Mouse (Mus musculus) embryonic facial prominence, embryonic 14.5 days (tissue): ENCODE data around the gene Mei4. TPM values are rescaled to one million over a fixed set of nuclear protein-coding genes. Genes with fewer than 3 reads are reported as not detected.

ENCODE experiments used
- ATAC-seq: fragments of 200-750 bp; cut with Nextera tagmentation; 2 replicates; pipeline ENCODE4 v1.8.0; 2017; ENCODE audit warnings: low read depth, moderate number of reproducible peaks, moderate TSS enrichment
- DNase-seq: peaks from one replicate; pipeline ENCODE4 v3.0.0-alpha.2; 2015; ENCODE audit warnings: low spot score
- H3K27ac ChIP-seq: fragments of 300-500 bp; sonication (generic); replicated peaks from 2 replicates; pipeline ENCODE4 v1.5.1; 2014; ENCODE audit warnings: low read depth, mild to moderate bottlenecking, low read length, moderate library complexity
- H3K27me3 ChIP-seq: fragments of 300-500 bp; sonication (generic); replicated peaks from 2 replicates; pipeline ENCODE4 v1.6.1; 2014; ENCODE audit warnings: low read length; ENCODE audit not compliant: control insufficient read depth, insufficient read depth
- H3K36me3 ChIP-seq: fragments of 300-500 bp; sonication (generic); 2 replicates; pipeline ENCODE4 v1.6.1; 2014; ENCODE audit warnings: low read length, mixed read lengths; ENCODE audit not compliant: control insufficient read depth, insufficient read depth
- H3K4me1 ChIP-seq: fragments of 300-500 bp; sonication (generic); 2 replicates; pipeline ENCODE4 v1.6.1; 2014; ENCODE audit warnings: antibody characterized with exemption, low read length; ENCODE audit not compliant: control insufficient read depth, insufficient read depth
- H3K4me2 ChIP-seq: fragments of 300-500 bp; sonication (generic); 2 replicates; pipeline ENCODE4 v1.6.1; 2014; ENCODE audit warnings: low read depth, mild to moderate bottlenecking, low read length, moderate library complexity, mixed read lengths
- H3K4me3 ChIP-seq: fragments of 300-500 bp; sonication (generic); 2 replicates; pipeline ENCODE4 v1.5.1; 2014; ENCODE audit warnings: low read depth, mild to moderate bottlenecking, low read length
- H3K9ac ChIP-seq: fragments of 300-500 bp; sonication (generic); 2 replicates; pipeline ENCODE4 v1.6.1; 2014; ENCODE audit warnings: low read depth, mild to moderate bottlenecking, low read length, moderate library complexity, mixed read lengths
- H3K9me3 ChIP-seq: fragments of 300-500 bp; sonication (generic); 2 replicates; pipeline ENCODE4 v1.6.1; 2016; ENCODE audit warnings: low read length; ENCODE audit not compliant: control insufficient read depth
- WGBS: fragments of 180-500 bp; shearing (Covaris S2); extraction: QIAGEN DNeasy Blood & Tissue Kit; methylation state at CpG from one replicate; pipeline ENCODE4 v1.1.7; 2014; 5-methylcytosine and 5-hydroxymethylcytosine counted together
- polyA plus RNA-seq: library from polyadenylated mRNA; unstranded; fragments of >200 nt; fragmentation: Nextera tagmentation; extraction: Ambion mirVana; gene quantifications from 2 replicates; pipeline ENCODE4 v1.2.1, GENCODE M21; 2014

Gene Mei4
- polyA plus RNA-seq, 1 experiment from 2014 or later = 1.3 TPM

- no peak overlapping the region for H3K9ac ChIP-seq
- no peaks in the 10 kb centered on the region for H3K4me1 ChIP-seq
- no peaks in the 10 kb centered on the region for H3K27me3 ChIP-seq
- 78% methylated on average over 4 of the region's 4 CpGs for WGBS
- H3K4me2 ChIP-seq = no peak overlapping the region
- H3K36me3 ChIP-seq = no peaks in the 10 kb centered on the region
- ATAC-seq (no peak), DNase-seq (no peak)
- no peak overlapping the region for H3K27ac ChIP-seq
- H3K9me3 ChIP-seq = no peaks in the 10 kb centered on the region
- no peak overlapping the region for H3K4me3 ChIP-seq
Observed at GRCm38 (mm10) chr9:81940533-81940932, 77.1 kb downstream of the Mei4 start.

GRCm38 (mm10) chr9:81945624-81946023, 82.2 kb downstream of the Mei4 start:
- no peak overlapping the region for H3K27ac ChIP-seq
- H3K36me3 ChIP-seq = no peaks in the 10 kb centered on the region
- no peak overlapping the region for H3K4me3 ChIP-seq
- ATAC-seq (no peak), DNase-seq (no peak)
- no peaks in the 10 kb centered on the region for H3K4me1 ChIP-seq
- WGBS = 75% methylated on average over 6 of the region's 6 CpGs
- no peaks in the 10 kb centered on the region for H3K9me3 ChIP-seq
- no peaks in the 10 kb centered on the region for H3K27me3 ChIP-seq
- no peak overlapping the region for H3K4me2 ChIP-seq
- no peak overlapping the region for H3K9ac ChIP-seq

GRCm38 (mm10) chr9:81956858-81957257, 93.4 kb downstream of the Mei4 start:
- ATAC-seq (no peak), DNase-seq (no peak)
- no peak overlapping the region for H3K9ac ChIP-seq
- H3K4me1 ChIP-seq = no peaks in the 10 kb centered on the region
- no peaks in the 10 kb centered on the region for H3K27me3 ChIP-seq
- no peaks in the 10 kb centered on the region for H3K9me3 ChIP-seq
- H3K4me3 ChIP-seq = no peak overlapping the region
- H3K27ac ChIP-seq = no peak overlapping the region
- no peaks in the 10 kb centered on the region for H3K36me3 ChIP-seq
- no peak overlapping the region for H3K4me2 ChIP-seq
- 81% methylated on average over 3 of the region's 3 CpGs for WGBS

- no peaks in the 10 kb centered on the region for H3K36me3 ChIP-seq
- no peak overlapping the region for H3K4me3 ChIP-seq
- DNase-seq = no peak
- no peak for ATAC-seq
- no peak overlapping the region for H3K4me2 ChIP-seq
- H3K27ac ChIP-seq = no peak overlapping the region
- no peaks in the 10 kb centered on the region for H3K27me3 ChIP-seq
- H3K9ac ChIP-seq = no peak overlapping the region
- H3K9me3 ChIP-seq = no peaks in the 10 kb centered on the region
- 58% methylated on average over 2 of the region's 2 CpGs for WGBS
- H3K4me1 ChIP-seq = no peaks in the 10 kb centered on the region
Observed at GRCm38 (mm10) chr9:81957842-81958241, 94.4 kb downstream of the Mei4 start.

GRCm38 (mm10) chr9:81966765-81967164, 103.3 kb downstream of the Mei4 start:
- no peak overlapping the region for H3K27ac ChIP-seq
- H3K4me2 ChIP-seq = no peak overlapping the region
- 88% methylated on average over 1 of the region's 1 CpGs for WGBS
- H3K9me3 ChIP-seq = no peaks in the 10 kb centered on the region
- H3K9ac ChIP-seq = no peak overlapping the region
- DNase-seq (no peak), ATAC-seq (no peak)
- H3K4me1 ChIP-seq = no peaks in the 10 kb centered on the region
- H3K36me3 ChIP-seq = no peaks in the 10 kb centered on the region
- H3K4me3 ChIP-seq = no peak overlapping the region
- H3K27me3 ChIP-seq = no peaks in the 10 kb centered on the region

GRCm38 (mm10) chr9:81968935-81969334, 105.5 kb downstream of the Mei4 start:
- no peak overlapping the region for H3K4me3 ChIP-seq
- no peak overlapping the region for H3K9ac ChIP-seq
- 74% methylated on average over 2 of the region's 2 CpGs for WGBS
- H3K27ac ChIP-seq = no peak overlapping the region
- no peaks in the 10 kb centered on the region for H3K36me3 ChIP-seq
- no peaks in the 10 kb centered on the region for H3K27me3 ChIP-seq
- ATAC-seq = no peak
- H3K4me1 ChIP-seq = no peaks in the 10 kb centered on the region
- peak; percentile 7 for DNase-seq
- H3K9me3 ChIP-seq = no peaks in the 10 kb centered on the region
- no peak overlapping the region for H3K4me2 ChIP-seq

- 80% methylated on average over 3 of the region's 3 CpGs for WGBS
- Histone ChIP-seq H3K4me3 (no peak overlapping the region), H3K36me3 (no peaks in the 10 kb centered on the region), H3K9me3 (no peaks in the 10 kb centered on the region), H3K27me3 (no peaks in the 10 kb centered on the region), H3K4me1 (no peaks in the 10 kb centered on the region), H3K27ac (no peak overlapping the region), H3K4me2 (no peak overlapping the region), H3K9ac (no peak overlapping the region)
- ATAC-seq (no peak), DNase-seq (no peak)
Observed at GRCm38 (mm10) chr9:81982461-81982860, 119.0 kb downstream of the Mei4 start.

GRCm38 (mm10) chr9:82012991-82013390, 149.5 kb downstream of the Mei4 start:
- ATAC-seq = no peak
- no peaks in the 10 kb centered on the region for H3K36me3 ChIP-seq
- H3K9me3 ChIP-seq = no peaks in the 10 kb centered on the region
- no peak overlapping the region for H3K4me3 ChIP-seq
- no peak overlapping the region for H3K9ac ChIP-seq
- no peak overlapping the region for H3K27ac ChIP-seq
- no peak overlapping the region for H3K4me2 ChIP-seq
- no peaks in the 10 kb centered on the region for H3K4me1 ChIP-seq
- no peak for DNase-seq
- H3K27me3 ChIP-seq = no peaks in the 10 kb centered on the region
- WGBS = 70% methylated on average over 3 of the region's 3 CpGs

- no peaks in the 10 kb centered on the region for H3K36me3 ChIP-seq
- WGBS = 71% methylated on average over 1 of the region's 1 CpGs
- peak; percentile 23 for DNase-seq
- H3K27me3 ChIP-seq = no peaks in the 10 kb centered on the region
- H3K27ac ChIP-seq = no peak overlapping the region
- no peak for ATAC-seq
- no peaks in the 10 kb centered on the region for H3K9me3 ChIP-seq
- no peak overlapping the region for H3K9ac ChIP-seq
- H3K4me1 ChIP-seq = no peaks in the 10 kb centered on the region
- no peak overlapping the region for H3K4me3 ChIP-seq
- no peak overlapping the region for H3K4me2 ChIP-seq
Observed at GRCm38 (mm10) chr9:82042515-82043056, 179.1 kb downstream of the Mei4 start.
